Mouse (Mus musculus) ES-E14 (cell line): ENCODE measurements around the gene Dnm2. TPM values are rescaled to one million over a fixed set of nuclear protein-coding genes. Genes with fewer than 3 reads are reported as not detected.

Source experiments
- DNase-seq: peaks from one replicate; pipeline ENCODE4 v3.0.0-alpha.2; 2013; ENCODE audit warnings: low read depth, low spot score
- H3K27ac ChIP-seq: 2 replicates; pipeline ENCODE4 v1.5.1; 2012; ENCODE audit warnings: low read depth, mild to moderate bottlenecking, low read length, moderate library complexity, mixed read lengths; ENCODE audit not compliant: poor library complexity, insufficient read depth, severe bottlenecking
- H3K36me3 ChIP-seq: 2 replicates; pipeline ENCODE4 v1.6.1; 2012; ENCODE audit warnings: mild to moderate bottlenecking, low read length, moderate library complexity, mixed read lengths; ENCODE audit not compliant: control insufficient read depth, poor library complexity, insufficient read depth, severe bottlenecking
- H3K4me1 ChIP-seq, 2 experiments: fragments of 150-350 bp in 1 of 2; sonication (generic) in 1 of 2; 2 replicates each; pipeline ENCODE4 v1.6.1; 2012; ENCODE audit warnings: low read length in 2 of 2, mild to moderate bottlenecking in 1 of 2, mixed read lengths in 1 of 2; ENCODE audit not compliant: control insufficient read depth in 2 of 2, insufficient read depth in 2 of 2, poor library complexity in 1 of 2
- H3K4me3 ChIP-seq, 2 experiments: fragments of 150-350 bp in 1 of 2; sonication (generic) in 1 of 2; 2 replicates each; pipeline ENCODE4 v1.5.1; 2012; ENCODE audit warnings: low read length in 2 of 2, low read depth in 1 of 2, mild to moderate bottlenecking in 1 of 2, mixed read lengths in 1 of 2; ENCODE audit not compliant: insufficient read depth in 1 of 2, poor library complexity in 1 of 2, severe bottlenecking in 1 of 2
- H3K9ac ChIP-seq: 2 replicates; pipeline ENCODE4 v1.6.1; 2012; ENCODE audit warnings: low read depth, mild to moderate bottlenecking, low read length, mixed read lengths; ENCODE audit not compliant: poor library complexity, insufficient read depth, severe bottlenecking
- H3K9me3 ChIP-seq: fragments of 150-350 bp; sonication (generic); 2 replicates; pipeline ENCODE4 v1.6.1; 2012; ENCODE audit warnings: low read depth, mild to moderate bottlenecking, low read length; ENCODE audit not compliant: control insufficient read depth, insufficient read depth
- CHD2 ChIP-seq: IDR thresholded peaks from 2 replicates; pipeline ENCODE4 v1.6.1; 2014; ENCODE audit warnings: mild to moderate bottlenecking, low read depth, low read length, inconsistent platforms
- HCFC1 ChIP-seq: IDR thresholded peaks from 2 replicates; pipeline ENCODE4 v1.6.1; 2012; ENCODE audit warnings: low read length, inconsistent platforms, borderline replicate concordance; ENCODE audit not compliant: insufficient read depth
- MAFK ChIP-seq: IDR thresholded peaks from 2 replicates; pipeline ENCODE4 v1.6.1; 2014; ENCODE audit warnings: mild to moderate bottlenecking, low read depth, low read length, inconsistent platforms; ENCODE audit not compliant: insufficient read depth
- ZC3H11A ChIP-seq: IDR thresholded peaks from 2 replicates; pipeline ENCODE4 v1.6.1; 2012; ENCODE audit warnings: low read depth, mild to moderate bottlenecking, inconsistent platforms, low read length, borderline replicate concordance
- ZNF384 ChIP-seq: IDR thresholded peaks from 2 replicates; pipeline ENCODE4 v1.6.1; 2012; ENCODE audit warnings: low read depth, low read length, inconsistent platforms
- in situ Hi-C, 2 experiments: fragments of 600-800 bp; cut with MboI; formaldehyde crosslinking; loops; one replicate each; pipeline ENCODE4 v1.15.1; 2025; ENCODE audit warnings: low sequenced_read_pairs in 2 of 2, inconsistent platforms in 1 of 2; ENCODE audit not compliant: unreplicated experiment in 2 of 2
- total RNA-seq: library from RNA; depleted of rRNA; stranded (reverse); fragments of 300-350 nt; gene quantifications from 2 replicates; pipeline ENCODE4 v1.2.3, GENCODE M21; 2012

Gene Dnm2
- total RNA-seq, 1 experiment: 69.6 TPM

- Histone ChIP-seq H3K4me1 (peaks cover 6 to 40% of the 10 kb centered on the region in 2 experiments), H3K9me3 (no peaks in the 10 kb centered on the region), H3K27ac (no peak overlapping the region), H3K9ac (no peak overlapping the region), H3K36me3 (no peaks in the 10 kb centered on the region), H3K4me3 (no peak overlapping the region)
- no peak for DNase-seq
- in situ Hi-C loops: no loop called here
- TF ChIP-seq ZNF384 (no peak), CHD2 (no peak), HCFC1 (no peak), ZC3H11A (no peak), MAFK (no peak)
These were observed 12.9 kb downstream of the Dnm2 start for GRCm38 (mm10) chr9:21437577-21437976.

- Histone ChIP-seq H3K27ac (no peak overlapping the region), H3K4me1 (peaks cover 6 to 40% of the 10 kb centered on the region in 2 experiments), H3K36me3 (no peaks in the 10 kb centered on the region), H3K4me3 (no peak overlapping the region), H3K9me3 (no peaks in the 10 kb centered on the region), H3K9ac (no peak overlapping the region)
- TF ChIP-seq ZC3H11A (no peak), ZNF384 (no peak), CHD2 (no peak), MAFK (no peak), HCFC1 (no peak)
- in situ Hi-C loops: no loop called here
- DNase-seq: no peak
These were observed 13.5 kb downstream of the Dnm2 start for GRCm38 (mm10) chr9:21438219-21438618.

- H3K36me3 ChIP-seq: no peaks in the 10 kb centered on the region; the same call in 1 of the 2 replicates
- no peak overlapping the region for H3K27ac ChIP-seq
- no peak for DNase-seq
- H3K9me3 ChIP-seq: no peaks in the 10 kb centered on the region
- H3K4me3 ChIP-seq: no peak overlapping the region
- in situ Hi-C loops: no loop called here
- peaks cover 6 to 38% of the 10 kb centered on the region in 2 experiments for H3K4me1 ChIP-seq
- no peak for TF ChIP-seq HCFC1
- TF ChIP-seq ZNF384: no peak
- TF ChIP-seq CHD2: no peak
- no peak for TF ChIP-seq ZC3H11A
- TF ChIP-seq MAFK: no peak
- H3K9ac ChIP-seq: no peak overlapping the region
These were observed 14.7 kb downstream of the Dnm2 start for GRCm38 (mm10) chr9:21439456-21439855.

GRCm38 (mm10) chr9:21439914-21440313, 15.2 kb downstream of the Dnm2 start:
- in situ Hi-C loops: no loop called here
- Histone ChIP-seq H3K9ac (no peak overlapping the region), H3K9me3 (no peaks in the 10 kb centered on the region), H3K4me3 (no peak overlapping the region), H3K4me1 (peaks cover 6 to 39% of the 10 kb centered on the region in 2 experiments), H3K27ac (no peak overlapping the region), H3K36me3 (peaks cover 3% of the 10 kb centered on the region; the same call in 1 of the 2 replicates)
- no peak for DNase-seq
- TF ChIP-seq ZC3H11A: no peak
- TF ChIP-seq ZNF384: no peak
- no peak for TF ChIP-seq HCFC1
- no peak for TF ChIP-seq MAFK
- TF ChIP-seq CHD2: no peak

- Histone ChIP-seq H3K4me1 (peaks cover 6 to 38% of the 10 kb centered on the region in 2 experiments), H3K9me3 (no peaks in the 10 kb centered on the region), H3K36me3 (peaks cover 3% of the 10 kb centered on the region; the same call in 1 of the 2 replicates), H3K4me3 (no peak overlapping the region), H3K9ac (no peak overlapping the region), H3K27ac (peak overlapping the region; percentile 29; the same call in 1 of the 2 replicates)
- TF ChIP-seq MAFK (no peak), HCFC1 (no peak), CHD2 (no peak), ZC3H11A (no peak), ZNF384 (no peak)
- in situ Hi-C loops: no loop called here
- no peak for DNase-seq
These were observed 15.7 kb downstream of the Dnm2 start for GRCm38 (mm10) chr9:21440387-21440786.
